Mouse (Mus musculus) CH12.LX (cell line): Measurements from ENCODE around the gene Tectb. TPM values are rescaled to one million over a fixed set of nuclear protein-coding genes. Genes with fewer than 3 reads are reported as not detected.

Experiments
- DNase-seq: peaks from one replicate; pipeline ENCODE4 v3.0.0-alpha.2; 2013; ENCODE audit errors: extremely low read depth
- H3K27ac ChIP-seq: 2 replicates; pipeline ENCODE4 v1.5.1; 2012; ENCODE audit warnings: low read depth, mild to moderate bottlenecking, control low read depth, moderate library complexity; ENCODE audit not compliant: insufficient read depth
- H3K27me3 ChIP-seq: replicated peaks from 2 replicates; pipeline ENCODE3; 2012; ENCODE audit warnings: inconsistent platforms
- H3K36me3 ChIP-seq, 2 experiments: replicated peaks in 1 of 2; 2 replicates each; pipeline versions ENCODE3 to v1.6.1; 2012; ENCODE audit warnings: inconsistent platforms in 1 of 2, low read length in 1 of 2, mild to moderate bottlenecking in 1 of 2, mixed read lengths in 1 of 2, moderate library complexity in 1 of 2; ENCODE audit not compliant: control insufficient read depth in 1 of 2, insufficient read depth in 1 of 2
- H3K4me1 ChIP-seq, 2 experiments: 2 replicates each; pipeline ENCODE4 v1.6.1; 2012; ENCODE audit warnings: inconsistent platforms in 1 of 2, moderate library complexity in 1 of 2; ENCODE audit not compliant: insufficient read depth in 2 of 2, control insufficient read depth in 1 of 2
- H3K4me2 ChIP-seq: 2 replicates; pipeline ENCODE4 v1.6.1; 2012; ENCODE audit warnings: low read depth, mild to moderate bottlenecking, control low read depth; ENCODE audit not compliant: poor library complexity, insufficient read depth, severe bottlenecking
- H3K4me3 ChIP-seq, 3 experiments: fragments of 150-350 bp in 1 of 3; sonication (generic) in 1 of 3; replicated peaks in 1 of 3; 2 replicates each; pipeline versions ENCODE3 to v1.5.1; 2011 to 2012; ENCODE audit warnings: low read depth in 2 of 3, low read length in 2 of 3, mild to moderate bottlenecking in 2 of 3, moderate library complexity in 2 of 3, control low read depth in 1 of 3, improper control_type of control experiment in 1 of 3, inconsistent platforms in 1 of 3, mixed read lengths in 1 of 3; ENCODE audit not compliant: poor library complexity in 1 of 3
- H3K79me2 ChIP-seq: replicated peaks from 2 replicates; pipeline ENCODE4 v1.6.1; 2012; ENCODE audit warnings: mild to moderate bottlenecking, moderate library complexity; ENCODE audit not compliant: control insufficient read depth, poor library complexity, insufficient read depth, severe bottlenecking; ENCODE audit errors: extremely low read depth
- H3K9ac ChIP-seq: 2 replicates; pipeline ENCODE4 v1.6.1; 2012; ENCODE audit warnings: low read depth, mild to moderate bottlenecking, control low read depth, moderate library complexity; ENCODE audit not compliant: insufficient read depth
- H3K9me3 ChIP-seq: replicated peaks from 2 replicates; pipeline ENCODE3; 2012; ENCODE audit warnings: low read length, inconsistent platforms, mixed read lengths
- CTCF ChIP-seq, 2 experiments: IDR thresholded peaks in 1 of 2; conservative IDR thresholded peaks in 1 of 2; 2 replicates each; pipeline ENCODE4 v1.5.1; 2011 to 2012; ENCODE audit warnings: low read depth in 2 of 2, low read length in 2 of 2, improper control_type of control experiment in 1 of 2, inconsistent platforms in 1 of 2, mild to moderate bottlenecking in 1 of 2, moderate library complexity in 1 of 2
- E2F4 ChIP-seq: IDR thresholded peaks from 2 replicates; pipeline ENCODE4 v1.6.1; 2011; ENCODE audit warnings: low read depth, low read length, improper control_type of control experiment; ENCODE audit not compliant: insufficient replicate concordance
- MAX ChIP-seq: IDR thresholded peaks from 2 replicates; pipeline ENCODE4 v1.6.1; 2011; ENCODE audit warnings: low read length, improper control_type of control experiment
- MEF2A ChIP-seq: IDR thresholded peaks from 2 replicates; pipeline ENCODE4 v1.6.1; 2014; ENCODE audit warnings: low read depth, mild to moderate bottlenecking, inconsistent platforms, low read length, improper control_type of control experiment, borderline replicate concordance
- MXI1 ChIP-seq: IDR thresholded peaks from 2 replicates; pipeline ENCODE4 v1.6.1; 2011; ENCODE audit warnings: mild to moderate bottlenecking, low read depth, low read length, improper control_type of control experiment
- NELFE ChIP-seq: IDR thresholded peaks from 2 replicates; pipeline ENCODE4 v1.6.1; 2011; ENCODE audit warnings: low read depth, low read length, improper control_type of control experiment
- PAX5 ChIP-seq: IDR thresholded peaks from 2 replicates; pipeline ENCODE4 v1.6.1; 2012; ENCODE audit warnings: low read length, inconsistent platforms, mixed read lengths
- POLR2A ChIP-seq: IDR thresholded peaks from 2 replicates; pipeline ENCODE4 v1.6.1; 2011; ENCODE audit warnings: low read depth, mild to moderate bottlenecking, improper control_type of control experiment, low read length
- RAD21 ChIP-seq: IDR thresholded peaks from 2 replicates; pipeline ENCODE4 v1.6.1; 2011; ENCODE audit warnings: low read depth, mild to moderate bottlenecking, low read length, improper control_type of control experiment, moderate library complexity
- SIN3A ChIP-seq: IDR thresholded peaks from 2 replicates; pipeline ENCODE4 v1.6.1; 2012; ENCODE audit warnings: low read length, improper control_type of control experiment, inconsistent platforms
- SMC3 ChIP-seq: IDR thresholded peaks from 2 replicates; pipeline ENCODE4 v1.6.1; 2011; ENCODE audit warnings: low read depth, low read length, improper control_type of control experiment
- TCF12 ChIP-seq: IDR thresholded peaks from 2 replicates; pipeline ENCODE4 v1.6.1; 2014; ENCODE audit warnings: low read depth, mild to moderate bottlenecking, inconsistent platforms, low read length, improper control_type of control experiment
- UBTF ChIP-seq: IDR thresholded peaks from 2 replicates; pipeline ENCODE4 v1.6.1; 2012; ENCODE audit warnings: low read depth, mild to moderate bottlenecking, inconsistent platforms, low read length, improper control_type of control experiment, moderate library complexity
- ZC3H11A ChIP-seq: IDR thresholded peaks from 2 replicates; pipeline ENCODE4 v1.6.1; 2012; ENCODE audit warnings: low read depth, mild to moderate bottlenecking, inconsistent platforms, low read length, improper control_type of control experiment
- ZMIZ1 ChIP-seq: IDR thresholded peaks from 2 replicates; pipeline ENCODE4 v1.6.1; 2012; ENCODE audit warnings: low read depth, mild to moderate bottlenecking, inconsistent platforms, low read length, improper control_type of control experiment
- dilution Hi-C: fragments of 300-500 bp; cut with MboI; formaldehyde crosslinking; loops from 2 replicates; pipeline ENCODE4 v1.14.3; 2020; ENCODE audit warnings: low sequenced_read_pairs; ENCODE audit not compliant: extremely low pct_unique_long_range_greater_than_20kb, extremely low pct_ligation_motif_present
- in situ Hi-C: fragments of 300-500 bp; cut with MboI; formaldehyde crosslinking; loops from 3 replicates; pipeline ENCODE4 v1.14.3; 2019; ENCODE audit warnings: low sequenced_read_pairs, low pct_ligation_motif_present, low pct_unique_long_range_greater_than_20kb, mixed read lengths
- polyA plus RNA-seq: library from polyadenylated mRNA; unstranded; fragments of >175 nt; gene quantifications from 2 replicates; pipeline ENCODE4 v1.2.1, GENCODE M21; 2012; ENCODE audit warnings: low read depth; ENCODE audit not compliant: insufficient read length
- total RNA-seq, 2 experiments: library from RNA; depleted of rRNA; stranded (reverse); fragments of 300-350 nt in 1 of 2; fragments of >200 nt in 1 of 2; gene quantifications; 2 replicates each; pipeline ENCODE4 v1.2.3; 2012 to 2014

Tectb gene
- total and polyA plus RNA-seq, 3 experiments: not detected

GRCm38 (mm10) chr19:55195574-55195973, 15.0 kb downstream of the Tectb start:
- Histone ChIP-seq H3K27ac (no peak overlapping the region), H3K9ac (no peak overlapping the region), H3K36me3 (no peaks in the 10 kb centered on the region), H3K79me2 (no peaks in the 10 kb centered on the region), H3K4me2 (no peak overlapping the region), H3K27me3 (peaks cover 1% of the 10 kb centered on the region), H3K4me3 (no peak overlapping the region), H3K4me1 (peaks cover 0 to 18% of the 10 kb centered on the region in 2 experiments; a peak in 2 of 4 replicates), H3K9me3 (no peaks in the 10 kb centered on the region)
- DNase-seq: no peak
- dilution Hi-C loops: no loop called here
- in situ Hi-C loops: no loop called here
- TF ChIP-seq SIN3A (no peak), SMC3 (no peak), E2F4 (no peak), UBTF (no peak), POLR2A (no peak), PAX5 (no peak), MXI1 (no peak), NELFE (no peak), ZMIZ1 (no peak)

DNA sequence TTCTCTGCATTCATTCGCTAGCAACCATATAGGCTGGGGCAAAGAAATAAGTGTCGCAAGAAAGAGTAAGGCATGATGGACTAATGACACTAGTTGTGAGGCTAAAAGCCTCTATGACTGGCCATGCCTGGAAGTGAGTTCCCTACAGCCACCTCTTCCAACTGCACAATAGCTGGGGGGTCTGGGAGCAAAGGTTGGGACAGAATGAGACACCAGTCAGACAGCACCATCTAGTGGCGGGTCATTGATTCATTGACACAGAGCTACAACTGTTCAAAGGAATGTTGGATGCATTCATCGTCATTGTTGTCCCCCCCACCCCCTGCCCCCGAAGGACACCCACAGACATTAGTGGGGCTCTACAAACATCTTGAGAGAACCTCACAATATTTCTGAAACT, 17.8 kb downstream of the Tectb start:
- H3K9me3 ChIP-seq: no peaks in the 10 kb centered on the region
- dilution Hi-C loops: no loop called here
- DNase-seq: peak; percentile 58
- TF ChIP-seq PAX5 (no peak), MEF2A (no peak), ZC3H11A (no peak), UBTF (no peak), MAX (no peak), CTCF (conservative IDR thresholded peaks at IDR 0.05 in 1 of 2, IDR thresholded peaks at IDR 0.05 in 1 of 2; ENCODE audit: low read depth in 2 of 2, low read length in 2 of 2) (peak; percentile 60 to 85), TCF12 (no peak), SMC3 (peak; percentile 67), RAD21 (peak; percentile 87)
- TF ChIP-seq, all 38 proteins: peak for 3
- Histone ChIP-seq H3K36me3 (no peaks in the 10 kb centered on the region), H3K4me2 (peak overlapping the region; percentile 47; the same call in 1 of the 2 replicates), H3K27ac (no peak overlapping the region), H3K4me3 (no peak overlapping the region), H3K79me2 (no peaks in the 10 kb centered on the region), H3K27me3 (peaks cover 4% of the 10 kb centered on the region), H3K4me1 (peaks cover 0 to 17% of the 10 kb centered on the region in 2 experiments; a peak in 2 of 4 replicates), H3K9ac (no peak overlapping the region)
- in situ Hi-C loops: no loop called here
